Mouse (Mus musculus) ES-E14 (cell line): ENCODE data around the gene Loxl3.

Source experiments
- HCFC1 ChIP-seq: IDR thresholded peaks from 2 replicates; pipeline ENCODE4 v1.6.1; 2012; ENCODE audit warnings: low read length, inconsistent platforms, borderline replicate concordance; ENCODE audit not compliant: insufficient read depth
- ZC3H11A ChIP-seq: IDR thresholded peaks from 2 replicates; pipeline ENCODE4 v1.6.1; 2012; ENCODE audit warnings: low read depth, mild to moderate bottlenecking, inconsistent platforms, low read length, borderline replicate concordance

- TF ChIP-seq HCFC1 (no peak), ZC3H11A (no peak)
Observed at GRCm38 (mm10) chr6:83068706-83069487, 34.9 kb downstream of the Loxl3 start.
